Mouse (Mus musculus) urinary bladder, postnatal 10 days (tissue): ENCODE results near the gene Gm9733.
"Not testable (repeated sequence)": the region's sequence is repeated elsewhere in the genome, so short reads cannot be mapped to it uniquely, and the experiment has no call there.

Experiments
- DNase-seq: peaks from one replicate; pipeline ENCODE4 v3.0.0; 2022; ENCODE audit warnings: low spot score

Gene Gm9733

GRCm38 (mm10) chr3:15332063-15332462, at the start of gene Gm9733:
Gene Gm9733 (minus strand): TSS chr3:15332302.
- no peak for DNase-seq

- DNase-seq = not testable (repeated sequence)
Measured at GRCm38 (mm10) chr3:15355690-15356089, 23.6 kb upstream of the Gm9733 start.

DNA sequence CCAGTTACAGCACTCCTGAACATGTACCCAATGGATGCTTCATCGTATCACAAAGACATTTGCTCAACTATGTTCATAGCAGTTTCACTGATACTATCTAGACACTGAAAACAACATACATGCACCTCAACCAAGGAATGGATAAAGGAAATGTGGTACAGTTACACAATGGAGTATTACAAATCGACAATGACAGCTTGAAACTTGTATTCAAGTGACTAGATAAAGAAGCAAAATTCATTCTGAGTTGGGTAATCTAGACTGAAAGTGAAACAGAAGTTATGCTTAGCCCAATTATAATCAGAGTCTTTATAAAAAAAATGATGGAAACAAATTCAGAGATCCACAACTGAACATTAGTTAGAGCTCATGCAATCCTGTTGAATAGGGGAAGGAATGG, 18.2 kb upstream of the Gm9733 start:
- DNase-seq = not testable (repeated sequence)

DNA sequence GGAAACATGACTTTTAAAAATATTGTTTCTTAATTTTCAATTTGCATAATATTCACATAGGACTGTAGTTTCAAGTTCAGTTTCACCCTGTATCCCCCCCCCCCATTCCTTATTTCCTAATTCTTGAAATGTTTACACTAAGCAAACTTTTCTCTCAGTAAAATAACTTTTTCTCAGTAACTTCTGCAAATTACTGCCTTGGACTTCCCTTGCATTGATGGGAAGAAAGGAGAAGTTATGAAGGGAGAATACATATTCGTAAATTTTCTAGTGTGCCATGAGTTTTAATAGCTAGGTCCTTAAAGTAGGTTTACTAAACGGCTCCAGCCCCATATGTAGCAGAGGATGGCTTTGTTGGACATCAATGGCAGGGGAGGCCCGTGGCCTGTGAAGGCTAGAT, 13.5 kb upstream of the Gm9733 start:
- not testable (repeated sequence) for DNase-seq

- DNase-seq = no peak
Measured at GRCm38 (mm10) chr3:15340287-15340686, 8.2 kb upstream of the Gm9733 start.

- DNase-seq = no peak
Measured at GRCm38 (mm10) chr3:15334182-15334581, 2.1 kb upstream of the Gm9733 start.

- no peak for DNase-seq
Measured at GRCm38 (mm10) chr3:15331545-15331944, 557 bp downstream of the Gm9733 start.

DNA sequence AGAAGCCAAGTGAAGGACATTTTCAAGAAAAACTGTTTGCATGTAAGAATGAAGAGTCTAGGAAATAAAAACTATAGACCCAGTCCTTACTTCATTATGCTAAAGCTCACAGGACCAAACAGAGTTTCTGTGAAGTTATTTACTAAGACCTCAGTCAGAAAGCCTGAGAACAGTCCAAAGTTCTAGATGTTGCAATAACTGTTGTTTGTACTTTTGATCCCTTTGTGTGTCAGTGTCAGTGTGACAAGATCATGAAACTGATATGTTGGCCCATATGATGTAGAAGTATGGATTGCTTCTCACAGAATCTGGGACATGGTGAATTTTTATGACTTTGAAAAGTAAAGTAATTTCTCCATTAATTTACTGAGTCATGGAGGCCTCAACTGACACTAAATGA, 2.6 kb downstream of the Gm9733 start:
- no peak for DNase-seq

DNA sequence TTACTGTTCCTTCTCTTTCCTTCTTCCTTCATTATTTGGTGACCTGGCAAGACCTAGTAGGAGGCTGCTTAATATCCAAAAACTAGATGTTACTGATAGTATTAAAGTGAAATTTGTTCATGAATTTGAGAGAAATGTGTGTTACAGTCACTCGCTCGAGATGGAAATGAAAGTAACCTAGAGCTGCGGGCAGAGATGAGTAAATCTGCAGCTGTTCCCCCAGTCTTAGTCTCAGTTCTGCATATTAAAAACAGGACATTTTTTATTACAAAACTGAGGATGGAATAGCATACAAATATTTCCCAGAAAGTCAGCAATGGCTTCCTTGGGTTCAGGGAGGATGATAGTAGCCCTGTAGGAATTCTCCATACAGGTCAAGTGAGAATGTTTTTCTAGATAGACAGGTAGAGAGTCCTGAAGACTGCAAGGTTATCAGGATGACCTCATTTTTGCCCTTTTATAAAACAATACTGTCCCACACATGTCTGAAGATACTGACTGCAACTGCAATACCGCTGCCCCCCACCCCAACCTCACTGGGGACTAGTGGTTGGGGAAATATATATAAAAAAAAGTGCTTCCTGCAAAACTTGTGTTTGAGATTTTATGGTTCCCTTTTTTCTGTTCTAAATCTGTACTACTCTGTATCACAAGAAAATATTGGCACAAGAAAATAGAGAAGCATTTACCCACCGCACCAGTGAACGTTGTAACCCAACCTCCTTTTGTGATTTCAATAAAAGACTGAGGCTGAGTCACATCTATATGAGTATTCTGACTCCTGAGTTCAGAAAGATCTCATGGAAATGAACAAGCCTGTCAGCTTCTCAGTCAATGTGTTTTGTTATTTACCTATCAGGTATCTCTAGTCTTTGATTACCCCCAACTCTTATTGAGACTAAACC, 47.4 kb downstream of the Gm9733 start:
- DNase-seq = no peak

DNA sequence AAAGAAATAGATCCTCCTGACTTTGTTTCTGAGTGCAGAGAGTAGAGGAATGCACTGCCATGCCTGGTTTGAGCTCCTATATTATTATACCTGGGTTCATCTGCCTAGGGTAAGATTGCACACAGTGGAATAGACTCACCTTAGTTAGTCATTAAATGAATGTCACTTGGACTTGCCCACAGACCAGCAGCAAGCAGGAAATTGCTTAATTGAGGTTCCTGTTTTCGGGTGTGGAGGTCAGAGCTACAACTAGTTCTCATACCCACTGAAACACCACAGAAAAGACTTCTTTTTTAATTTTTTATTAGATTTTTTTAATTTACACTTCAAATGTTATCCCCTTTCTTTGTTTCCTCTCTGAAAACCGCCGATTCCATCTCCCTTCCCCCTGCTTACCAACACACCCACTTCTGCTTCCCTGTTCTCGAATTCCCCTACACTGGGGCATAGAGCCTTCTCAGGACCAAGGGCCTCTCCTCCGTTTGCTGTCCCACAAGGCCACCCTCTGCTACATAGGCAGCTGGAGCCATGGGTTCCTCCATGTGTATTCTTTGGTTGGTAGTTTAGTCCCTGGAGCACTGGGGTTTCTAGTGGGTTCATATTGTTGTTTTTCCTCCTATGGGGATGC, 56.1 kb downstream of the Gm9733 start:
- no peak for DNase-seq

- no peak for DNase-seq
Measured at GRCm38 (mm10) chr3:15264450-15264849, 67.7 kb downstream of the Gm9733 start.

DNA sequence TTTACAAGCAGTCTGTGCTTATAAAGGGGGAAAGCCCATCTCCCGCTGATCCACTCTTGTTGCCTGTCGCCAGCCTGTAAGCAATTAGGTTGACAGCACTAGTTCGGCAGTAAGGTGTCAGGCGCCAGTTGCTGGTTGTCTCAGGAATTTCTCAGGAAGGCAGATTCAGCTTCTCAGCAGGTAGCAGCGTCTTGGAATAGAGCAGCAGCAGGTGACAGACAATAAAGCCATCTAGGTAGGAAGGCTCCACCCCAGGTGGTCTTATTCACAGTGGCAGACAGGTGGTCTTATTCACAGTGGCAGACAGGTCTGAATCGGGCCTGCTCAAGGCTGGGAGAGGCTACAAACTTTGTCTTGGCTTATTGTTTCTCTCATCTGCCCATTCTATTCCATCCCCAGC, 76.4 kb downstream of the Gm9733 start:
- DNase-seq = no peak
